Mouse (Mus musculus): Measurements from ENCODE around the gene Trim62.

The Trim62 gene

GRCm38 (mm10) chr4:128957155-128957911, 74.0 kb downstream of the Trim62 start:
- DNase-seq (ENCODE audit: low read depth in 1 of 2, low spot score in 2 of 2) = peak in 1 of 2 experiments; percentile 38

GRCm38 (mm10) chr4:128958156-128958555, 74.8 kb downstream of the Trim62 start:
- DNase-seq (ENCODE audit: low read depth in 1 of 2, low spot score in 2 of 2) = no peak

- DNase-seq (ENCODE audit: low read depth in 1 of 2, low spot score in 2 of 2) = no peak
Observed at GRCm38 (mm10) chr4:128958849-128959248, 75.5 kb downstream of the Trim62 start.

GRCm38 (mm10) chr4:128959676-128960075, 76.3 kb downstream of the Trim62 start:
- no peak for DNase-seq (ENCODE audit: low read depth in 1 of 2, low spot score in 2 of 2)
